Mouse (Mus musculus): Measurements from ENCODE around the gene Snx6. TPM values are rescaled to one million over a fixed set of nuclear protein-coding genes. Genes with fewer than 3 reads are reported as not detected.
"Not testable (repeated sequence)": the region's sequence is repeated elsewhere in the genome, so short reads cannot be mapped to it uniquely, and the experiment has no call there.

The Snx6 gene
- polyA plus RNA-seq, 1 experiment = 14.1 TPM

DNA sequence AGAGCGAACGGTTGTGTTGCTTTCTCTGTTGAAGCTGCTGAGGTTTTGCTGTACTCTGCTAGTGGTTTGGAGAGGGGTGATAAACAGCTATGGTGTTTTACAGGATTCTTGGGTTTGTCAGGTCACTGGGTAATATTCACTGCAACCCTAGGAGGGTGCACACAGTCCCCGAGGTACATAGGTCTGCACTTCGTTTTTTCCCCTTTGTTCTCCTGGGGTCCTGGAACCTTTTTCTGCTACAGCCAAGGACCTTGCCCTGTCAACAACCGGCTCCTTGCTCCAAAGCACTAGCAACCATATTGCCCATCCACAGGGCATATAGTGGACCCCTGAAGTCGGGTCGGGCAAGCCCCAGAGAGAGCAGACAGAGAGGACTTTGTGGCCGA, 85.0 kb downstream of the Snx6 start:
- WGBS = 3% methylated on average over 3 of the region's 8 CpGs
- H3K36me3 ChIP-seq (ENCODE audit: control insufficient read depth, insufficient read depth, low read length); H3K4me1 ChIP-seq (ENCODE audit: control insufficient read depth, insufficient read depth, insufficient read length, low read length); H3K27me3 ChIP-seq (ENCODE audit: control insufficient read depth, insufficient read depth, low read length); H3K27ac ChIP-seq (ENCODE audit: insufficient read depth, low read depth, low read length); H3K4me3 ChIP-seq (ENCODE audit: low read depth, low read length): not testable (repeated sequence)

DNA sequence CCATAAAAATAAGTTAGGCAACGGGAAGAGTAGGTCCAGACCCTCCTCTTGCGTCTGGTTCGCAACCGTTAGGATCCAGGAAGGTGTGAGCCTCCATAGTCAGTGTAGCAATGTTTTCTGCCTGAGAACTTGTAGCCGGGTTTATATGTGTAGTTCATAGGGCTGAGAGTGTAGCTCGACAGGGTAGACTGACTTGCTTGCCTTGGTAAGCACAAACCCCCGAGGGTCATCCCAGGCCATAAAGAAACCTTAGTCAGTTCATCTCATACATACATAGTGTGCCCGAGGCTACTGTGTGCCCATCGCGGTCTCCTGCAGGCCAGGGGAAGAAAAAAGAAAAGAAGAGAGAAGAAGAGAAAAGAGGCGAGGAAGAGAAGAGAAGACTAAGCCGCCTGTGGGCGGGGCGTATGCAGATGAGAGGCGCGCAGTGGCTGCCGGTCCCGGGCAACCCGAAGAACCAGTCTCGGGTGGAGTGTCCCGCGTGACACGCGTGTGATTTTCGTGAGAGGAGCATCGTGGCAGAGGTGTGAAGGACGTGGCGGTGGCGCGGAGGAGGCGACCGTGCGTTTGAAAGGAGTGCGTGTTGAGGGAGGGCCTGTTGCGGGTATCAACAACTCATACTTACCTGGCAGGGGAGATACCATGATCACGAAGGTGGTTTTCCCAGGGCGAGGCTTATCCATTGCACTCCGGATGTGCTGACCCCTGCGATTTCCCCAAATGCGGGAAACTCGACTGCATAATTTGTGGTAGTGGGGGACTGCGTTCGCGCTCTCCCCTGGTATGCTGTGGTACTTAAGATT, 85.6 kb downstream of the Snx6 start:
- H3K27ac ChIP-seq (ENCODE audit: insufficient read depth, low read depth, low read length); H3K27me3 ChIP-seq (ENCODE audit: control insufficient read depth, insufficient read depth, low read length); H3K4me1 ChIP-seq (ENCODE audit: control insufficient read depth, insufficient read depth, insufficient read length, low read length); H3K36me3 ChIP-seq (ENCODE audit: control insufficient read depth, insufficient read depth, low read length): not testable (repeated sequence)
- peak overlapping the region; percentile 45; the same call in 1 of the 2 replicates for H3K4me3 ChIP-seq (ENCODE audit: low read depth, low read length)
- 0% methylated on average over 12 of the region's 44 CpGs for WGBS

DNA sequence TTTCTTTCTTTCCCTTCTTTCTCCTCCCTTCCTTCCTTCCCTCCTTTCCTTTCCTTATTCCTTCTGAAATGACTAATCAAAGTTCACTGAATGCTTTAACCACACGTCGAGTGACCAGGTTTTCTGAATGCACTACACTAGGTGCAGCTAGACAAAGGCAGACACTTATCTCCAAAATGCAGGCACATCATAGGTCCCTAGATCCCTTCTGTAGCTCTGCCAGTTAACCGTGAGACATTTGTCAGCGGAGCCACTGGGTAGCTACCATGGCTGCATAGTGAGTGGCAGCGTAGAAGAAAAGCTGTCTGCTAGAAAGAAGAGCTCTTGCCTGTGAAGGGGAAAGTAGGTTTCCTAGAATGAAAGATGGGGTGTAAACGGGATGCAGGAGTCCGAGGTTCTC, 96.1 kb downstream of the Snx6 start:
- TF ChIP-seq CTCF (IDR thresholded peaks at IDR 0.05; ENCODE audit: extremely low read depth, insufficient read length, insufficient replicate concordance, low read depth, low read length) = no peak
- no peak for TF ChIP-seq POLR2A (IDR thresholded peaks at IDR 0.05; ENCODE audit: low read depth, low read length)
- Histone ChIP-seq H3K27ac (ENCODE audit: insufficient read depth, low read depth, low read length) (no peak overlapping the region), H3K4me1 (ENCODE audit: control insufficient read depth, insufficient read depth, insufficient read length, low read length) (no peaks in the 10 kb centered on the region), H3K27me3 (ENCODE audit: control insufficient read depth, insufficient read depth, low read length) (no peaks in the 10 kb centered on the region), H3K4me3 (ENCODE audit: low read depth, low read length) (no peak overlapping the region), H3K36me3 (ENCODE audit: control insufficient read depth, insufficient read depth, low read length) (no peaks in the 10 kb centered on the region)
- WGBS = 67% methylated on average over 7 of the region's 7 CpGs

DNA sequence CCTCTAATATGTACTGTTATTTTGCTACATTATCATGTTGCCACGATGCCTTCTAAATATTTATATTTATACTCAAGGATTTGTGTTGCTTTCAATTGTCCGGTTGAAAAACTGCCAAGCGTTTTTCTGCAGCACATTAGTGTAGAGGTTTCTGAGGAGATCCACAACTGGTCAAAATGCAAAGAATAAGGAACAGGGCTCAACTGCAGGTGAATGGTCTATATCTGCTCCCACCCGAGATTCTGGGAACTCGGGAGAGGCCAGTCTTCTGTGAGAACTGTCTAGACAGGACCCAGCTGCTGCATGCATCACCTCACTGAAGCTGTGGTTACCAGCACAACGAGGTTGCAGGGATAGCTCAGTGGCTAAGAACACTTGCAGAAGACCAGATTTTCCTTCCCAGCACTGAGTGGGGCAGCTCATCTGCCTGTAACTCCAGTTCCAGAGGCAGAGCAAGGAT, 97.7 kb downstream of the Snx6 start:
- Histone ChIP-seq H3K27me3 (ENCODE audit: control insufficient read depth, insufficient read depth, low read length) (no peaks in the 10 kb centered on the region), H3K4me3 (ENCODE audit: low read depth, low read length) (no peak overlapping the region), H3K27ac (ENCODE audit: insufficient read depth, low read depth, low read length) (no peak overlapping the region), H3K36me3 (ENCODE audit: control insufficient read depth, insufficient read depth, low read length) (no peaks in the 10 kb centered on the region), H3K4me1 (ENCODE audit: control insufficient read depth, insufficient read depth, insufficient read length, low read length) (no peaks in the 10 kb centered on the region; the same call in 1 of the 2 replicates)
- TF ChIP-seq POLR2A (IDR thresholded peaks at IDR 0.05; ENCODE audit: low read depth, low read length) = no peak
- 38% methylated on average over 6 of the region's 6 CpGs for WGBS

GRCm38 (mm10) chr12:54697003-54697597, 98.4 kb downstream of the Snx6 start:
- WGBS = 7% methylated on average over 7 of the region's 7 CpGs
- no peaks in the 10 kb centered on the region for H3K27me3 ChIP-seq (ENCODE audit: control insufficient read depth, insufficient read depth, low read length)
- TF ChIP-seq CTCF (IDR thresholded peaks at IDR 0.05; ENCODE audit: extremely low read depth, insufficient read length, insufficient replicate concordance, low read depth, low read length) (no peak), POLR2A (IDR thresholded peaks at IDR 0.05; ENCODE audit: low read depth, low read length) (no peak)
- H3K4me3 ChIP-seq (ENCODE audit: low read depth, low read length) = no peak overlapping the region
- H3K4me1 ChIP-seq (ENCODE audit: control insufficient read depth, insufficient read depth, insufficient read length, low read length) = no peaks in the 10 kb centered on the region; the same call in 1 of the 2 replicates
- H3K36me3 ChIP-seq (ENCODE audit: control insufficient read depth, insufficient read depth, low read length) = peaks cover 5% of the 10 kb centered on the region
- H3K27ac ChIP-seq (ENCODE audit: insufficient read depth, low read depth, low read length) = no peak overlapping the region

Other genes starting within 250 kb of the Snx6 start
- 60.7 and 101 TPM in 2 replicates for gene Sptssa, start 139.1 kb downstream of the Snx6 start, polyA plus RNA-seq (2012; rRNA removed)
- 1.3 and 4.4 TPM in 2 replicates for gene Eapp, start 99.8 kb downstream of the Snx6 start, polyA plus RNA-seq (2012; rRNA removed)
- 0.75 and 0.85 TPM in 2 replicates for gene Cfl2, start 67.2 kb upstream of the Snx6 start, polyA plus RNA-seq (2012; rRNA removed)
- not detected in 2 replicates for gene Gm20403, start 190.8 kb upstream of the Snx6 start, polyA plus RNA-seq (2012; rRNA removed)
- 1.0 and 3.1 TPM in 2 replicates for gene Baz1a, start 218.6 kb upstream of the Snx6 start, polyA plus RNA-seq (2012; rRNA removed)